Mouse (Mus musculus) left cerebral cortex, adult 9 months (tissue): ENCODE data around the gene H2-T23.

Experiments
- DNase-seq, 2 experiments: peaks; one replicate each; pipeline ENCODE4 v3.0.0; 2022; ENCODE audit warnings: low spot score in 2 of 2

The H2-T23 gene

GRCm38 (mm10) chr17:35994175-35994878 lies 38.3 kb downstream of the H2-T23 start:
- peak; percentile 54 to 84 for DNase-seq

GRCm38 (mm10) chr17:35993675-35994074 lies 39.0 kb downstream of the H2-T23 start:
- peak in 1 of 2 experiments; percentile 79 for DNase-seq

GRCm38 (mm10) chr17:35991781-35992180 lies 40.9 kb downstream of the H2-T23 start:
- DNase-seq = no peak

GRCm38 (mm10) chr17:35981776-35982175 lies 50.9 kb downstream of the H2-T23 start:
- DNase-seq = no peak

- DNase-seq = peak in 1 of 2 experiments; percentile 47
Measured at GRCm38 (mm10) chr17:35980363-35980754, 52.3 kb downstream of the H2-T23 start.
